Mouse (Mus musculus) heart, adult 2 months (tissue): Measurements from ENCODE around the gene Gm6370.
"Not testable (repeated sequence)": the region's sequence is repeated elsewhere in the genome, so short reads cannot be mapped to it uniquely, and the experiment has no call there.

Experiments used
- CTCF ChIP-seq: fragments of 200-600 bp; IDR thresholded peaks from 2 replicates; pipeline ENCODE4 v1.8.1; 2022; ENCODE audit warnings: antibody characterized with exemption, mild to moderate bottlenecking, moderate library complexity
- POLR2A ChIP-seq: fragments of 200-500 bp; IDR thresholded peaks from 2 replicates; pipeline ENCODE4 v1.6.1; 2011; ENCODE audit warnings: mild to moderate bottlenecking, low read depth, low read length, control low read depth; ENCODE audit not compliant: insufficient read depth

GRCm38 (mm10) chr5:146491063-146491462, at the start of gene Gm6370:
- TF ChIP-seq CTCF, POLR2A: not testable (repeated sequence)
